Mouse (Mus musculus): ENCODE measurements around the gene Myl6b.

DNA sequence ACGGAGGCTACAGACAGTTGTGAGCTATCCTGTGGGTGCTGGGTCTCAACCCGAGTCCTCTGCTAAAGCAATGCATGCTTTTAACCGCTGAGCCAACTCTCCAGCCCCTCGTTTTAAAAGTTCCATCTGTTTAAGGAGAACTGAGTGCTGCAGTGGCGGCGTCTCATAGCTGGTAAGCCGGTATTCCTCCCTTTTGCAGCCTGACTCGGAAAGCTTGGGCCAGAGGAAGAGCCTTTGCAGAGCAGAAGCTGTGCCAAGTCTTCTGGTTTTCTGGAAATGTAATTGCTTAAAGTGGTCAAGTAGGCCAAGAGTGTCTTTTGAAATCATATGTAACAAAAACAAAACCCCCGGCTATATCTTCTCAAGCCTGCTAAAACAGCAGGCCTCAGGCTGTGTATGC, 9.8 kb upstream of the Myl6b start:
- TF ChIP-seq GATA2 (IDR thresholded peaks at IDR 0.05; ENCODE audit: borderline replicate concordance, low read depth, low read length) (no peak), TAL1 (conservative IDR thresholded peaks at IDR 0.05; ENCODE audit: low read depth, low read length) (no peak), CTCF (IDR thresholded peaks at IDR 0.05; ENCODE audit: low read depth, low read length) (no peak)
